Mouse (Mus musculus): ENCODE measurements around the gene Rabggtb.
"Not testable (repeated sequence)": the region's sequence is repeated elsewhere in the genome, so short reads cannot be mapped to it uniquely, and the experiment has no call there.

Rabggtb gene

GRCm38 (mm10) chr3:153863816-153864215 is 49.0 kb downstream of the Rabggtb start:
- no peak for DNase-seq (ENCODE audit: low spot score)

GRCm38 (mm10) chr3:153860392-153860791 is 52.4 kb downstream of the Rabggtb start:
- not testable (repeated sequence) for DNase-seq (ENCODE audit: low spot score)

- DNase-seq (ENCODE audit: low spot score) = no peak
These were observed 54.3 kb downstream of the Rabggtb start for GRCm38 (mm10) chr3:153858350-153859001.

Data from testis, postnatal 10 days (tissue).